Mouse (Mus musculus): ENCODE data around the gene Prkd3. TPM values are rescaled to one million over a fixed set of nuclear protein-coding genes. Genes with fewer than 3 reads are reported as not detected.

The Prkd3 gene
- polyA plus RNA-seq, 1 experiment from 2014 or later: 9.9 TPM

DNA sequence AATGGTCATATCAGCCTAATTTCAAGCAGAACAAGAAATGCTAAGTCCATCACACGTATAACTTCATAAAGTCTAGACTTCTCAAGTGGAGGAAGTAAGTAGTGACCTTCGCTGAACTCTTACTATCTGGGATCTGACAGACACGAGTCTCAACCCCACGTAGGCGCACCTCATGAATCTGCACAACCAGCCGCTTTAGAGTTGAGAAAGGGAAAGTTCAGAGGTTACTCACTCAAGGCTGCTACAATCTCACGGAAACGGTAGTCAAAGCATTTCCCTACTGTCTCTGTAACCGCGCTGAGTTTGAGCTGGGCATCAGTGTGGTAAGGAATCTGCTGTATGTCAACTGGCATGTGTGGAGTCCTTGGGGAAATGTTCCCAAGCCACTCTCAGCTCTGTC lies 4.8 kb downstream of the Prkd3 start:
- Histone ChIP-seq H3K4me1 (replicated peaks; ENCODE audit: control insufficient read depth, insufficient read depth, low read length) (0 out of 2 replicates have a peak, but pooled peaks cover 5% of the 10 kb centered on the region), H3K4me2 (replicated peaks; ENCODE audit: low read depth) (0 out of 2 replicates have a peak overlapping the region, but pooled peaks have one; percentile 21), H3K27ac (ENCODE audit: low read depth, low read length) (no peak overlapping the region), H3K9me3 (ENCODE audit: control insufficient read depth) (no peaks in the 10 kb centered on the region), H3K27me3 (replicated peaks; ENCODE audit: control insufficient read depth, insufficient read depth, low read length) (no peaks in the 10 kb centered on the region), H3K36me3 (ENCODE audit: control insufficient read depth, insufficient read depth) (peaks cover 7% of the 10 kb centered on the region), H3K9ac (ENCODE audit: low read depth, low read length) (no peak overlapping the region), H3K4me3 (ENCODE audit: low read depth, low read length) (no peak overlapping the region)
- 55% methylated on average over 10 of the region's 10 CpGs for WGBS
- TF ChIP-seq CTCF (IDR thresholded peaks at IDR 0.05; ENCODE audit: low read depth): no peak
- ATAC-seq: peak; percentile 48; the same call in 1 of the 2 replicates

- no peak for ATAC-seq
- Histone ChIP-seq H3K27me3 (replicated peaks; ENCODE audit: control insufficient read depth, insufficient read depth, low read length) (no peaks in the 10 kb centered on the region), H3K36me3 (ENCODE audit: control insufficient read depth, insufficient read depth) (peaks cover 7% of the 10 kb centered on the region), H3K4me2 (replicated peaks; ENCODE audit: low read depth) (no peak overlapping the region), H3K27ac (ENCODE audit: low read depth, low read length) (no peak overlapping the region), H3K4me3 (ENCODE audit: low read depth, low read length) (no peak overlapping the region), H3K4me1 (replicated peaks; ENCODE audit: control insufficient read depth, insufficient read depth, low read length) (0 out of 2 replicates have a peak, but pooled peaks cover 5% of the 10 kb centered on the region), H3K9ac (ENCODE audit: low read depth, low read length) (no peak overlapping the region), H3K9me3 (ENCODE audit: control insufficient read depth) (no peaks in the 10 kb centered on the region)
- no peak for TF ChIP-seq CTCF (IDR thresholded peaks at IDR 0.05; ENCODE audit: low read depth)
- WGBS: 67% methylated on average over 2 of the region's 2 CpGs
These were observed 5.5 kb downstream of the Prkd3 start for GRCm38 (mm10) chr17:79014911-79015685.

GRCm38 (mm10) chr17:79013625-79014024 lies 7.0 kb downstream of the Prkd3 start:
- Histone ChIP-seq H3K4me3 (ENCODE audit: low read depth, low read length) (no peak overlapping the region), H3K4me1 (replicated peaks; ENCODE audit: control insufficient read depth, insufficient read depth, low read length) (0 out of 2 replicates have a peak, but pooled peaks cover 5% of the 10 kb centered on the region), H3K4me2 (replicated peaks; ENCODE audit: low read depth) (no peak overlapping the region), H3K9ac (ENCODE audit: low read depth, low read length) (no peak overlapping the region), H3K27ac (ENCODE audit: low read depth, low read length) (no peak overlapping the region), H3K27me3 (replicated peaks; ENCODE audit: control insufficient read depth, insufficient read depth, low read length) (no peaks in the 10 kb centered on the region), H3K9me3 (ENCODE audit: control insufficient read depth) (no peaks in the 10 kb centered on the region), H3K36me3 (ENCODE audit: control insufficient read depth, insufficient read depth) (peaks cover 7% of the 10 kb centered on the region)
- WGBS: 64% methylated on average over 2 of the region's 2 CpGs
- no peak for TF ChIP-seq CTCF (IDR thresholded peaks at IDR 0.05; ENCODE audit: low read depth)
- no peak for ATAC-seq

DNA sequence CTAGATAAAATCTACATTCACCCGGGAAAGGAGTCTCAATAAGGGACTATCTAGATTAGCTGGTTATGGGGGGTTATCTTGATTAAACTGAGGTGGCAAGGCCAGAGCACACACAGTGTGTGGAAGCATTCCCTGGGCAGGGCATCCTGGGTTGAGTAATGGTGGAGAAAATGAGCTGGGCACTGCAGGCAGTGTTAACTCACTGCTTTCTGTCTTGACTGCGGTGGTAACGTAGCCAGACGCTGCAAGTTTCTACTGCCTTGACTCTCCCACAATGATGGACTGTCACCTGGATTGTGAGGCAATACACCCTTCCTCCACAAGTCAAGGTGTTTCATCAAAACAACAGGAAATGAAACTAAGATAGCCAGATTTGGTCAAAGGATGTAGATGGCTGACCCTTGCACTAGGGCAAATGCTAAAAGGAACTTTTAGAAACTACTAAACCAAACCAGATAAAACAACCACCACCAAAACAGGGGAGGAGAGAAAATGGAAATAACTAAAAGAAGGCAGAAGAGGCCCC lies 20.8 kb downstream of the Prkd3 start:
- WGBS: 72% methylated on average over 4 of the region's 4 CpGs
- Histone ChIP-seq H3K4me1 (replicated peaks; ENCODE audit: control insufficient read depth, insufficient read depth, low read length) (no peaks in the 10 kb centered on the region), H3K4me3 (ENCODE audit: low read depth, low read length) (no peak overlapping the region), H3K36me3 (ENCODE audit: control insufficient read depth, insufficient read depth) (no peaks in the 10 kb centered on the region), H3K4me2 (replicated peaks; ENCODE audit: low read depth) (no peak overlapping the region), H3K9me3 (ENCODE audit: control insufficient read depth) (no peaks in the 10 kb centered on the region), H3K27me3 (replicated peaks; ENCODE audit: control insufficient read depth, insufficient read depth, low read length) (no peaks in the 10 kb centered on the region), H3K27ac (ENCODE audit: low read depth, low read length) (no peak overlapping the region), H3K9ac (ENCODE audit: low read depth, low read length) (no peak overlapping the region)
- TF ChIP-seq CTCF (IDR thresholded peaks at IDR 0.05; ENCODE audit: low read depth): no peak
- no peak for ATAC-seq

DNA sequence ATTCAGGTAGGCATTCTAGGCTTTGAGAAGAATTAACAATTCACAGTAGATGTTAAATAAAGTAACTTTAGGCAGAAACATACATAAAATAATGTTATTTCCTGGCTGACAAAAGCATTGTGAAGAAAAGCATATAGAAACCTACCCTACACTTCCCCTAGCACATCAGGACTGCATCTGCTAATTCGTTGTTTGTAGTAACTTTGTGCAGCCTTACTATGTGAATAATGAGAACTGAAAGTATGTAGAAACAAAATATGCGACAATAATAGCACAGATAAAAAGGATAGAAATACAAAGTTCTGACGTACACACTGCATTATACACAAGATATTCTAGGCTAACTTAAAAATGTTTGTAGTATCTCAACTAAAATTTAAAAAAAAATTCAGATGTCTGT lies 21.4 kb downstream of the Prkd3 start:
- Histone ChIP-seq H3K4me1 (replicated peaks; ENCODE audit: control insufficient read depth, insufficient read depth, low read length) (no peaks in the 10 kb centered on the region), H3K27me3 (replicated peaks; ENCODE audit: control insufficient read depth, insufficient read depth, low read length) (no peaks in the 10 kb centered on the region), H3K36me3 (ENCODE audit: control insufficient read depth, insufficient read depth) (no peaks in the 10 kb centered on the region), H3K27ac (ENCODE audit: low read depth, low read length) (no peak overlapping the region), H3K9ac (ENCODE audit: low read depth, low read length) (no peak overlapping the region), H3K9me3 (ENCODE audit: control insufficient read depth) (no peaks in the 10 kb centered on the region), H3K4me3 (ENCODE audit: low read depth, low read length) (no peak overlapping the region), H3K4me2 (replicated peaks; ENCODE audit: low read depth) (no peak overlapping the region)
- 94% methylated on average over 3 of the region's 3 CpGs for WGBS
- no peak for TF ChIP-seq CTCF (IDR thresholded peaks at IDR 0.05; ENCODE audit: low read depth)
- ATAC-seq: no peak

- Histone ChIP-seq H3K36me3 (ENCODE audit: control insufficient read depth, insufficient read depth) (no peaks in the 10 kb centered on the region), H3K9me3 (ENCODE audit: control insufficient read depth) (no peaks in the 10 kb centered on the region), H3K4me1 (replicated peaks; ENCODE audit: control insufficient read depth, insufficient read depth, low read length) (no peaks in the 10 kb centered on the region), H3K27ac (ENCODE audit: low read depth, low read length) (no peak overlapping the region), H3K9ac (ENCODE audit: low read depth, low read length) (no peak overlapping the region), H3K4me3 (ENCODE audit: low read depth, low read length) (no peak overlapping the region), H3K4me2 (replicated peaks; ENCODE audit: low read depth) (no peak overlapping the region), H3K27me3 (replicated peaks; ENCODE audit: control insufficient read depth, insufficient read depth, low read length) (no peaks in the 10 kb centered on the region)
- WGBS: 70% methylated on average over 2 of the region's 2 CpGs
- TF ChIP-seq CTCF (IDR thresholded peaks at IDR 0.05; ENCODE audit: low read depth): no peak
- ATAC-seq: no peak
These were observed 22.5 kb downstream of the Prkd3 start for GRCm38 (mm10) chr17:78998130-78998529.
